Mouse (Mus musculus) splenic B cell, adult 2 months (primary cell): ENCODE results near the gene Cacng1.

Experiments used
- DNase-seq: peaks from one replicate; pipeline ENCODE4 v3.0.0-alpha.2; 2011; ENCODE audit warnings: low read depth, low spot score
- H3K27me3 ChIP-seq: 2 replicates; pipeline ENCODE4 v1.6.1; 2012; ENCODE audit warnings: mild to moderate bottlenecking, low read length, moderate library complexity, mixed read lengths; ENCODE audit not compliant: control insufficient read depth, poor library complexity, insufficient read depth, severe bottlenecking
- H3K36me3 ChIP-seq: 2 replicates; pipeline ENCODE4 v1.6.1; 2012; ENCODE audit warnings: mild to moderate bottlenecking, low read length, moderate library complexity, mixed read lengths; ENCODE audit not compliant: control insufficient read depth, poor library complexity, insufficient read depth, severe bottlenecking

The Cacng1 gene

DNA sequence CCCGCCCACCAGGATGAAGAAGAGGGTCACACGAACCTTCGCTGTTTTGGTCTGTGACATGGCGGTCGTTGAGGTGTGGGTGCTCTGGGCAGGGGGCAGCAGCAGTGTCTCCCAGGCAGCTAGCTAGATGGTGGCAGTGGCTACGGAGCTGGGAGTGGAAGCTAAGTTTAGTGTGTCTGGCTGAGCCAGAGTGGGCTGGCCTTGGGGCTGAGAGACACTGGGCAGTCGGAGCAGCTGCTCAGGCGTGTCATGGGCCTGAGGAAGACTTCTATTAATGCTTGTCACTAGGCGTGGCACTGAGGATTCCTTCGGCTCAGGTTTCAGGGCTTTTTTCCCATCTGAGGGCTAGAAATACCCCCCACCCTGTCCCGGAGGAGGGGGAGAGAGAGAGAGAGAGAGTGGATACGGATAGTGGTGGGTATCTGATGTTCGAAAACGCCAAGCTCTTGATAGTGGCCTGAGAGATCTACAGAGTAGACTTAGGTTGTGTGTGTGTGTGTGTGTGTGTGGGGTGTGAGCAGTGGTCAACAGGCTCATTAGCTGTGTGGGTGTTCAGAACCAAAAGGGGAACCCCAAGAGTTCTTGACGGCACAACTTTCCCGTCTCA, at the start of gene Cacng1:
Gene Cacng1, minus strand, starts transcription at position 191 of the 607 bp plus-strand sequence.
- Histone ChIP-seq H3K36me3 (no peaks in the 10 kb centered on the region), H3K27me3 (no peaks in the 10 kb centered on the region)
- no peak for DNase-seq

- DNase-seq = no peak
Measured at GRCm38 (mm10) chr11:107762688-107763460, 46.6 kb upstream of the Cacng1 start.

GRCm38 (mm10) chr11:107761790-107762500, 45.6 kb upstream of the Cacng1 start:
- DNase-seq = no peak
- Histone ChIP-seq H3K27me3 (no peaks in the 10 kb centered on the region), H3K36me3 (no peaks in the 10 kb centered on the region)

More at GRCm38 (mm10) chr11:107762688-107763460, 46.6 kb upstream of the Cacng1 start:
- Histone ChIP-seq H3K27me3 (no peaks in the 10 kb centered on the region), H3K36me3 (no peaks in the 10 kb centered on the region)

DNA sequence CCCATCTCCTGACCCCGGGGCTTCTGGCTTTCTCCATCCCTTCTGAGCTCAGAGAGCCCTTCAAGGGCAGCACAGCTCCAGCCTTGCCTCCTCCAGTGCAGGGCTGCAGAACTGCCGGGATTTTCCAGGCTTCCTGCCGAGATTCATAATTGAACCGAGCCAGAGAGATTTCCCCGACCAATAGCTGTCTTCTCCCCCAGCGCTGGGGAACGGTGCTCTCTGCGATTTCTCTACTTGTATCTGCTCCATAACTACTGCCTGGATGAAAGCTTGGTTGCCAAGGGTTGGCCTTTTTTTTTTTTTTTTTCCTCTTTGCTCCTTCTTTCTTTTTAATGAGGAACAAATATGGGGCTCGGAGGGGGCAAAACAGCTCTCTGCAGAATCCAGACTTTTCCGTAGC, 43.7 kb upstream of the Cacng1 start:
- H3K27me3 ChIP-seq = no peaks in the 10 kb centered on the region
- no peaks in the 10 kb centered on the region for H3K36me3 ChIP-seq
- DNase-seq = no peak

GRCm38 (mm10) chr11:107759516-107759915, 43.2 kb upstream of the Cacng1 start:
- H3K27me3 ChIP-seq = no peaks in the 10 kb centered on the region
- no peaks in the 10 kb centered on the region for H3K36me3 ChIP-seq
- no peak for DNase-seq

DNA sequence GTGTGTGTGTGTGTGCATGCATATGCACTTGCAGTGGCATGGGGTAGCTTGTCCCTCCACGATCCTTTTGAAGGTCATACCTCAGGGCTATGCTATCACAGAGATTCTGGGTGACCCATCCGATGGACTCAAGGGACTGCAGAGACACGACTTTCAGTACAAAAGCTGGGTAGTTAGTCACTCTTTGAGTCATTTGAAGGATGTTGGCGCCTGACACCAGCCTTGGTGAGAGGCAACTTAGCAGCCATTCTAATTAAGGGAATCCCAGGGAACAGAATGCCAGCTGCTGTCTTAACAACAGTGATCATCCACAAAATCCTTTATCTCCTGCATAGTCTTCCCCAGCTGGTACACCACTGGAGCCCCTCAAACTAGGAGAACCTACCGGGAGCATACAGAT, 32.8 kb upstream of the Cacng1 start:
- no peaks in the 10 kb centered on the region for H3K27me3 ChIP-seq
- DNase-seq = no peak
- H3K36me3 ChIP-seq = no peaks in the 10 kb centered on the region

- DNase-seq = no peak
- H3K36me3 ChIP-seq = no peaks in the 10 kb centered on the region
- H3K27me3 ChIP-seq = no peaks in the 10 kb centered on the region
Measured at GRCm38 (mm10) chr11:107748243-107749035, 32.1 kb upstream of the Cacng1 start.

GRCm38 (mm10) chr11:107743100-107743499, 26.8 kb upstream of the Cacng1 start:
- DNase-seq = no peak
- no peaks in the 10 kb centered on the region for H3K36me3 ChIP-seq
- no peaks in the 10 kb centered on the region for H3K27me3 ChIP-seq

GRCm38 (mm10) chr11:107738418-107739099, 22.2 kb upstream of the Cacng1 start:
- DNase-seq = no peak
- Histone ChIP-seq H3K36me3 (no peaks in the 10 kb centered on the region), H3K27me3 (no peaks in the 10 kb centered on the region)

DNA sequence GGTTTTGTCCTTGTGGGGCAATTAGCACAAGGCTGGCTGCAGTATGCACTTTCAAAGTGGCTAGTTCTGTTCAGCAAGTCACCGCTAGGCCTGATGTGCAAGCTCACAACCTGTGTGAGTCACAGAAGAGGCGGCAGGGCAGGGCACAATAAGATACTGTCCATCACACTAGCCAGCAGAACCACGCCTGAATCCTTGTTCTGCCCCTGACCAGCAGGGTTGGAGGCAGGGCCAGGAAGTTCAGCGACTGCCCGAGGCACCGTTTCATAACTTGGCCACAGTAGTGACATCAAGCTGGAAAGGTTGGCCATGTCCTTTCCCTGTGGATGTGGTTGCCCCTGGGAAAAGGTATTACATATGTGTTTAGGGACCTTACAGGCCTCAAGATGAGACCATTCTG, 21.6 kb upstream of the Cacng1 start:
- DNase-seq = no peak
- Histone ChIP-seq H3K36me3 (no peaks in the 10 kb centered on the region), H3K27me3 (no peaks in the 10 kb centered on the region)

DNA sequence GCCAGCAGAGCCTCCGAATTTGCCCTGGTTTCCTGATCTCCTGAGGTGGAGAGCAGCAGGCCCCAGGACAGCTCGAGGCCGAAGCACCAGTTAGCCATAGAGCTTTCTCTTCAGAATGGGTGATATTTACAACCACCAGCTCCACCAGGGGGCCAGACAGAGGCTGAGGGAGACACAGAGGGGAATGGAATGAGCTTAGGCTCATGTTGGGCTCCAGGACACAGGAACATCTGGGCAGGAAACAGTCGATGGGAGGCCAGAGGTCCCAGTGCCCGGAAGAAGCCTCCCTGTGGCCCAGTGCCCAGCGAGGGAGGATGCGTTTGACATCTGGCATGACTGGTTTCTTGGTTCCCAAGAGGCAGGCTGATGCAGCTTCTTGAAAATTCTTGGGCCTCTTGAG, 17.8 kb upstream of the Cacng1 start:
- Histone ChIP-seq H3K27me3 (no peaks in the 10 kb centered on the region), H3K36me3 (no peaks in the 10 kb centered on the region)
- no peak for DNase-seq

DNA sequence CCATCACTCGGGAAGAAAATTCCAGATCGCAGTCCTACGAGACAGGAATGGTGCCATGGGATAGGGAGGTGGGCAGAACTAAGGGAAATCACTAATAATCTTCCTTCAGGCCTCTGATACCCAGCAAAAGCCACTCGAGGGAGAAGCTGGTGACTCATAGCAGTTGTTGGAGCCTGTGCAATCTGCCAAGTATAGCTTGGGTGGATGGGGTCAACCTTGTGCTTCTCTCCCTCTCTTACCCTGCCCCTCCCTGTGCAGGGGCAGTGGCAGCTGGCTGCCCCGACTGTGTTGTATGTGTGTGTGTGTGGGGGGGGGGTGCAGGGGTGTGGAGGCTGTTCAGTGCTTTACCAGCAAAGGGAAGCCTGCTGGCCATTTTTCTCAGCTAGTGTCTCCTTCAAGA, 15.2 kb upstream of the Cacng1 start:
- no peaks in the 10 kb centered on the region for H3K27me3 ChIP-seq
- no peaks in the 10 kb centered on the region for H3K36me3 ChIP-seq
- no peak for DNase-seq

- H3K27me3 ChIP-seq = no peaks in the 10 kb centered on the region
- no peak for DNase-seq
- no peaks in the 10 kb centered on the region for H3K36me3 ChIP-seq
Measured at GRCm38 (mm10) chr11:107730940-107731339, 14.6 kb upstream of the Cacng1 start.

GRCm38 (mm10) chr11:107729141-107729540, 12.8 kb upstream of the Cacng1 start:
- no peaks in the 10 kb centered on the region for H3K27me3 ChIP-seq
- no peak for DNase-seq

More at GRCm38 (mm10) chr11:107729141-107729540, 12.8 kb upstream of the Cacng1 start:
- no peaks in the 10 kb centered on the region for H3K36me3 ChIP-seq
